Mouse (Mus musculus) fibroblast of lung, adult 2 months (primary cell): Measurements from ENCODE around the gene Hadh.

Source experiments
- DNase-seq: peaks from one replicate; pipeline ENCODE4 v3.0.0-alpha.2; 2011; ENCODE audit warnings: low read depth

Gene Hadh

DNA sequence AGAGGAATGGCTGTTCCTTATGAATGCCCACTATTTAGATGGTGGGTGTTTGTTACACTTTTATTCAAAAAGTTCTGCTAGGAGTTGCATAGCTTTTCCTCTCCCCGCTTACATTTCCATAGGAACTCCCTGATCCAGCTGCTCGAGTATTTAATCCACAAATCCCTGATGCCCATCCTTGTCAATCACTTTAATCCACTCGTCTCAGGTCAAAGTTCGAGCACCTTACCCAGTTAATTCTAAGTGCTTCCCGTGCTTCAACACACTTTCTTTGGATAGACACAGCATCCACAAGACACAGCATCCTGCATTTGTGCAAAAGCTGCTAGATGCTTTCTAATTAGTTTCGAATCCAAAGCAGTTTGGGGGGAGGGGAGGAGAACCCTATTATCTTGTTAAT lies 1.5 kb downstream of the Hadh start:
- no peak for DNase-seq

- peak; percentile 13 for DNase-seq
Observed at GRCm38 (mm10) chr3:131266366-131267050, 5.4 kb downstream of the Hadh start.

GRCm38 (mm10) chr3:131265516-131265915 lies 6.4 kb downstream of the Hadh start:
- DNase-seq, result no peak

DNA sequence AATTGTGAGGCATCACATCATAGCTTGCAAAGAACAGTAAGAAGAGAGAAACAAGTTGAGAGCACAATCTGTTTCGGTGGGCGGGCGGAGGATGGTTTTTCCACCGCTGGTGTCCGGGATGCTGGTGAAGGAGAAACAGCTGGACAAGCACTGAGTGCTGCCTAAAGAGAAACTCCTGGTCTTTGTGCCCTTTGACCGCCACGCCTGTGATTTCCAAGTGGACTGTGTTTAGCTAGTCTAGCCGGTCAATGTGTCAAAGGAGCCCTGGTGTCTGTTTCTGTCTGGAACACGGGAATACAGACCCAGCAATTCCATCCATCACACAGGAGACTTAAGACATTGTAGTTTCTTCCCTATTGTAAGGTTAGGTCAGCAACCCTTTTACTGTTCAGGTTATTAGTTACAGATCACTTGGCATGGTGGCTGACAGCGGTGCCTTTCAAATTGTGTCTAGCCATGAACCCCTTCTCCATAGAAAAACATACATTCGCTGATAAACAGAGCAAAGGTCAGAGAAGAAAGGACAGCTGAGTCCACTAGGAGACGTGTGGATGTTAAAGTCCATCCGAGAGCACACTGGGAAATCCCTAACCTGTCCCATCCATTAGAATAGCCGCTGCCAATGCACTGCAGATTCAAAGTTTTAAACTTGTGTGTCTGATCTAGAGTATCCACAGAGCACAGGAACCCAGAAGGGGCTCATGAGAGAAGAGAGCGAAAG lies 8.0 kb downstream of the Hadh start:
- DNase-seq, result no peak

GRCm38 (mm10) chr3:131260418-131260817 lies 11.5 kb downstream of the Hadh start:
- DNase-seq, result no peak

- no peak for DNase-seq
Observed at GRCm38 (mm10) chr3:131259392-131259965, 12.4 kb downstream of the Hadh start.

- DNase-seq, result no peak
Observed at GRCm38 (mm10) chr3:131258921-131259320, 13.0 kb downstream of the Hadh start.

GRCm38 (mm10) chr3:131255399-131255981 lies 16.4 kb downstream of the Hadh start:
- DNase-seq, result no peak

DNA sequence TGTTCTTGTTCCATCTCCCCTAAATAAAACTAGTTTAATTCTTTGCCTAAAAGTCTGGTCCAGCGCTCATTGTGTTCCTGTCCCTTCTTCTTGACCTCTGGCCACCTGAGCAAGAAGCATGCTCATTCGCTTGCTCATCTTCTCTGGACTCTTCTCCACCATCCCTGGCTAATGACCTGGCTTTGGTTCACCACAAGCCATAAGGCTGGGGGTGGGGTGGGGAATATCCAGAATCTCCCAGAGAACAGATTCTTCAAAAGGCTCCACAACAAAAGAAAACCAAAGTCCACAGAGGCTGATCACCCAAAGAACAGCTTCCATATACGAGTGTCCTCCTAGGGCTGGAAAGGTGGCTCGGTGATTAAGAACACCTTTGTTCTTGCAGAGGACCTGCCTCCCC lies 16.9 kb downstream of the Hadh start:
- no peak for DNase-seq

DNA sequence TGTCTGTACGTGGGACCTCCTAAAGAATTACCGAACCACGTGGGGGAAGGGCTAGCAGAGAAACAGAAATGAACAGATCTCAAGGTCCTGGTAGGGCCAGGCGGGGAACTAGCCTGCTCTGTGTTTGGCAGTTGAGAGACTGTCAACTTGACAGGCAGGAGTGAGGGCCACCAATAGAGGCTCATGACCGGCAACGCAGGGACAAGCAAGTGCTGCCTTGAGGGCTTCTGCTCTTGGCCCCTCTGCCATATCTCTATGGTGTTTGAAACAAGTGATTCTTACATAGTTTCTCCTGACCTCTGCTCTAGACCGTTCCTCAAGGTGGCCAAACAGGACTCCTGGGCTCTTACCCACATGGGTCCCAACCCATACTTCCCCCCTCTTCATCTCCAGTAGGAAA lies 20.3 kb downstream of the Hadh start:
- no peak for DNase-seq

- DNase-seq, result no peak
Observed at GRCm38 (mm10) chr3:131250978-131251377, 20.9 kb downstream of the Hadh start.

DNA sequence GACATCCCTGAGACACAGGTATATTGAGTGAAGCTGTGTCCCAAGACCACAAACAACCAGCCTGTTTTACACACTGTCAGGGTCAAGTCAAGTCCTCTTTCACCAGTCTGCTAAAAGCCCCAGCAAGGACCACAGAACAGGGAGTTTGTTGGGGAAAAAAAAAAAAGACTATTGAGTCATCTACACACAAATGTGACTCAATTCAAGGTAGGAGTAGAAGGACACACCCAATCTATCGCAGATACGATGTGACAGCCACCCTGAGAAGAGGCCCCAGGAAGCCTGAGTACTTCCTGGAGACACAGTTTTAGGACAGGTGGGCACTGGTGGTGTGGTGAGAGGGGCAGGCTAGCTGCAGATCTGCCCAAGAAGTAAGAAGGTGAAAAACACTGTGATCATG lies 21.6 kb downstream of the Hadh start:
- no peak for DNase-seq

GRCm38 (mm10) chr3:131248444-131248843 lies 23.5 kb downstream of the Hadh start:
- DNase-seq, result no peak

GRCm38 (mm10) chr3:131247851-131248250 lies 24.1 kb downstream of the Hadh start:
- no peak for DNase-seq

DNA sequence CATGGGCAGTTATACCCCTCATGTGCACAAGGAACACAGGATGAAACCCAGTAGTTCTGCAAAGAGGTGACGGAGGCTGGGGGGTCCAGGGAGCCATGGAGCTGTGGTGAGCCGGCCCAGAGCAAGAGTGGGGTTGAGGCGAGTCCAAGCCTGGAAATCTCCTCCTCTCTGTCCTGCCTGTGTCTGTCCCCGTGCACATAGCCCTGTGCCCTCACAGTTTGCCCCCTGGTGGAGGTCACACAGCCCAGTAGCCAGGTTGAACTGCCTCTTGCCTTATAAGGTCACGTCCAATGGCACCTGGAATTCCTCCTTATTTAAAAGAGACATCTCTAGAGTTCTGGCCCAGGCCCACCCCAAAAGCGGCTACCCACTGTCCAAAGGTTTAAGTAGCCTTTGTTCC lies 24.5 kb downstream of the Hadh start:
- no peak for DNase-seq

DNA sequence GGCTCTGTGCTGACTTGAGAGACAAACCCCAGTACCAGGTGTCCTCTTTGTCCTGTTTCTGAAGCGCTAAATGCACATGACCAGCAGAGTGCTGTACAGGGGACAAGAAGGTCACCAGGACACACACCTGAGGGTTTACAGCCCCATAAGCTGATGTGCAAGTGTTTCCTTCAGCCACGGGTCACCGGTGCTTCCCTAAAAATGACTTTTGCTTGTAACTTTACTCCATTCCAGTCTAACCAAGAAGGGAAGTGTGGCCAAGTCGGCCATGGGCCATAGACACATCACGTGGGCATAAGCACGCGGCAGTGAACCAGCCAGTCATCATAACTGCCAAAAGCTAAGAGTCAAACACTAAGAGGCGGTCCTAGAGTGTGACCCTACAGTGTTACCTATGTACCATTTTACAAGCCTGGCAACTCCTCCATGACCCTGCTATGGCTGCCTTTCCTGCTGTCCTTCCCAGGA lies 25.3 kb downstream of the Hadh start:
- DNase-seq, result no peak

DNA sequence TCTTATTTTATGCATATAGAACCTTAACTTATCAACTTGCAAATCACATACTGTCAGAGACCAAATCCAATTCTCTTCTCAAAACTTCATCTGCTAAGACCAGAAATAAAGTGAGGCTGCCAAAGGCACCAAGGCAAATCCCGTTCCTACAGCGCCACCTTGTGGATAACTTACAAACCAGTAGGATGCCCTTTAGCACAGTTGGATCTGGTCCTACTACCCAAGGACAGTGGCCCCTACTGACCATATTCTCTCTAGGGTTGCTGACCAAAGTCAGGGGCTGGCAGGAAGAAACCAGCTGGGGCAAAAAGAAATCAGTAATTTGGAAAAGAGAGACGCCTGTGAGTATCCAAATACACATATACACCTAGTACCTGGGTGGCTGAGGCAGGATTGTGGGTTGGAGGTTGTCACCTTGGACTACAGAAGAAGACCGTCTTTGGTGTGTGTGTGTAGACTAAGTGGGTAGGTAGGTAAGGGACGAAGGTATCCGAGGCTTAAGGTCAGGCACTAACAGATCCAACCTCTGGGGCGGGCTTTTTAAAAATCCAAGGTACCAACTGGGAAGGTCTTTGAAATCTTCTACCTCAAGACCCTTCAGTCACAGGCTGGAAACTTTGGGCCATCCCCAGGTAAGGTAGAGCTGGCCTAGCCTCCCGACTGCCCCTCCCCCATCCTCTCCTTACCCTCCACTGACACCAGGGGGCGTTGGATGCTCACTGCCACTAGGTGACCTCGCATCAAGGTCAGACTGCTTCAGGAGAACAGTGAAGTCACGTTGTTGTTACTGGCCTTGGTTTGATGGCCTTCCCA lies 25.9 kb downstream of the Hadh start:
- peak; percentile 27 for DNase-seq

GRCm38 (mm10) chr3:131237785-131238633 lies 33.9 kb downstream of the Hadh start:
- peak; percentile 46 for DNase-seq

DNA sequence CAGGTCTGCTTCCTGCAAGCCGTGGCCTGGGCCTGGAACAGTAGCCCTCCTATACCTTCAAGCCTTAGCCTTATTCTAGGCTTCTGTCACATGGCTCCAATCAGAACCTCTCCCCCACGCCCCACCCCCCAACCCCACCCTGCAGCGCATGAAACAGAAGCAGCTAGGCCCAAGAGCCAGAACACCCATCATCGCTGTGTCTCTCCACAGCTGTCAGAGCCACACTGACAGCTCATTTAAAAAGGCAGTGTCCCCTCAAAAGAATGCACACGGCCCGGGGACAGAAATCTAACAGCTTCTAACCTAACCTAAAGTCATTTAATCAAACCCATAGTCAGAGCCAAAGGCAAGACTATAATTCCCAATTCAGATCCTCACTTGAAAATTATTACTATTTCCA lies 34.8 kb downstream of the Hadh start:
- DNase-seq, result no peak

GRCm38 (mm10) chr3:131228083-131228482 lies 43.8 kb downstream of the Hadh start:
- DNase-seq, result no peak
